Mouse (Mus musculus): ENCODE measurements around the gene Gm6367. TPM values are rescaled to one million over a fixed set of nuclear protein-coding genes. Genes with fewer than 3 reads are reported as not detected.
"Not testable (repeated sequence)": the region's sequence is repeated elsewhere in the genome, so short reads cannot be mapped to it uniquely, and the experiment has no call there.

The Gm6367 gene
- polyA plus RNA-seq (2015; fragmentation: Nextera tagmentation; extraction: Ambion mirVana) = not detected in 2 replicates

GRCm38 (mm10) chr5:94988326-94988725 lies at the start of gene Gm6367:
TSS of gene Gm6367 (plus strand) at chr5:94988626.
- no CpG with 5 or more reads among the region's 2 CpGs for whole genome bisulfite sequencing
- H3K4me3 ChIP-seq (ENCODE audit: low read length); H3K4me2 ChIP-seq (replicated peaks; ENCODE audit: low read depth, low read length): not testable (repeated sequence)

More at GRCm38 (mm10) chr5:94988326-94988725, at the start of gene Gm6367:
- not testable (repeated sequence) for H3K9me3 ChIP-seq (ENCODE audit: low read length); ATAC-seq (ENCODE audit: low FRiP score, low TSS enrichment); H3K27me3 ChIP-seq (ENCODE audit: insufficient read depth, low read length); H3K27ac ChIP-seq (ENCODE audit: low read length); H3K9ac ChIP-seq (replicated peaks; ENCODE audit: low read length); H3K4me1 ChIP-seq (ENCODE audit: insufficient read depth, low read length); H3K36me3 ChIP-seq (ENCODE audit: insufficient read depth, low read length)

Other genes with a start within 250 kb of the Gm6367 start
- gene Gm3183, start 123.2 kb upstream of the Gm6367 start, polyA plus RNA-seq (2015; fragmentation: Nextera tagmentation; extraction: Ambion mirVana) = not detected in 2 replicates
- not detected in 2 replicates for gene Gm7942, start 118.3 kb downstream of the Gm6367 start, polyA plus RNA-seq (2015; fragmentation: Nextera tagmentation; extraction: Ambion mirVana)
- not detected in 2 replicates for gene Gm16513, start 194.0 kb downstream of the Gm6367 start, polyA plus RNA-seq (2015; fragmentation: Nextera tagmentation; extraction: Ambion mirVana)

Data from kidney, embryonic 16.5 days (tissue).